Mouse (Mus musculus) liver, postnatal 0 days (tissue): ENCODE data around the gene Atrnl1. TPM values are rescaled to one million over a fixed set of nuclear protein-coding genes. Genes with fewer than 3 reads are reported as not detected.

Source experiments
- ATAC-seq: fragments of 200-750 bp; cut with Nextera tagmentation; 2 replicates; pipeline ENCODE4 v1.8.0; 2017; ENCODE audit warnings: mild to moderate bottlenecking, moderate library complexity
- DNase-seq: peaks from one replicate; pipeline ENCODE4 v3.0.0-alpha.2; 2016
- H3K27ac ChIP-seq: fragments of 300-500 bp; sonication (generic); 2 replicates; pipeline ENCODE4 v1.5.1; 2014; ENCODE audit warnings: antibody characterized with exemption, moderate library complexity, mild to moderate bottlenecking, low read depth
- H3K27me3 ChIP-seq: fragments of 300-500 bp; sonication (generic); 2 replicates; pipeline ENCODE4 v1.6.1; 2014; ENCODE audit warnings: low read length, control low read depth, mixed read lengths; ENCODE audit not compliant: insufficient read depth
- H3K36me3 ChIP-seq: fragments of 300-500 bp; sonication (generic); replicated peaks from 2 replicates; pipeline ENCODE4 v1.6.1; 2014; ENCODE audit warnings: mild to moderate bottlenecking, control low read depth, low read length, moderate library complexity, mixed read lengths; ENCODE audit not compliant: insufficient read depth
- H3K4me1 ChIP-seq: fragments of 300-500 bp; sonication (generic); 2 replicates; pipeline ENCODE4 v1.6.1; 2014; ENCODE audit warnings: antibody characterized with exemption, mild to moderate bottlenecking, control low read depth; ENCODE audit not compliant: insufficient read depth
- H3K4me2 ChIP-seq: fragments of 300-500 bp; sonication (generic); 2 replicates; pipeline ENCODE4 v1.6.1; 2014; ENCODE audit warnings: low read depth, mild to moderate bottlenecking, low read length, moderate library complexity, mixed read lengths
- H3K4me3 ChIP-seq: fragments of 300-500 bp; sonication (generic); 2 replicates; pipeline ENCODE4 v1.5.1; 2014; ENCODE audit warnings: low read depth, low read length
- H3K9ac ChIP-seq: fragments of 300-500 bp; sonication (generic); replicated peaks from 2 replicates; pipeline ENCODE4 v1.6.1; 2014; ENCODE audit warnings: mild to moderate bottlenecking, moderate library complexity
- H3K9me3 ChIP-seq: fragments of 300-500 bp; sonication (generic); 2 replicates; pipeline ENCODE4 v1.6.1; 2016; ENCODE audit warnings: mild to moderate bottlenecking, control low read depth, low read length, mixed read lengths
- CTCF ChIP-seq: sonication (generic); IDR thresholded peaks from 2 replicates; pipeline ENCODE4 v1.5.1; 2016; ENCODE audit warnings: antibody characterized with exemption, low read depth
- EP300 ChIP-seq: IDR thresholded peaks from 2 replicates; pipeline ENCODE4 v1.6.1; 2016; ENCODE audit warnings: antibody characterized with exemption, low read depth, mild to moderate bottlenecking
- WGBS: fragments of 180-500 bp; shearing (Covaris S2); extraction: QIAGEN DNeasy Blood & Tissue Kit; methylation state at CpG from one replicate; pipeline ENCODE4 v1.1.7; 2014; ENCODE audit not compliant: insufficient replicate concordance; 5-methylcytosine and 5-hydroxymethylcytosine counted together
- polyA plus RNA-seq: library from polyadenylated mRNA; unstranded; fragments of >200 nt; fragmentation: Nextera tagmentation; extraction: Ambion mirVana; gene quantifications from 2 replicates; pipeline ENCODE4 v1.2.1, GENCODE M21; 2015

The Atrnl1 gene
- polyA plus RNA-seq, 1 experiment from 2014 or later: 0.70 TPM

DNA sequence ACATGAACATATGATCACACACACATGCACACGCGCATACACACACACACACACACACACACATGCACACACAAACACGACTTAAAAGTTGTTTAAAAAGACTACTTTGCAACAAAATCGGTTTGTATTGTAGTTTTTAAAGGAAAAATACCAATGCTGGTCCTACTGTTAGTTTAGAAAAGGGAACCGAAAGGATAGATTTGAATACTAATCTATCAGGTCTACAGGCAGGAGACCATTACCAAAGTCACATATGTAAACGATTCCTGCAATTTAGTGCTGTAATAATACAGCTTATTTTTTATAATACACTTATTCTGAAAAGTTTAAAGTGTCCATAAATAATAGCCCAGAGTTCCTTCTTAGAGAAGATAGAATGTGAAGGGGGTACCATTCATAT lies 299.8 kb downstream of the Atrnl1 start:
- H3K27ac ChIP-seq: no peak overlapping the region
- H3K27me3 ChIP-seq: no peaks in the 10 kb centered on the region
- TF ChIP-seq EP300 (no peak), CTCF (no peak)
- H3K4me2 ChIP-seq: no peak overlapping the region
- WGBS: 81% methylated on average over 6 of the region's 6 CpGs
- no peaks in the 10 kb centered on the region for H3K4me1 ChIP-seq
- H3K9ac ChIP-seq: no peak overlapping the region
- H3K9me3 ChIP-seq: no peaks in the 10 kb centered on the region
- ATAC-seq (no peak), DNase-seq (no peak)
- H3K36me3 ChIP-seq: no peaks in the 10 kb centered on the region
- no peak overlapping the region for H3K4me3 ChIP-seq

- WGBS: 66% methylated on average over 6 of the region's 6 CpGs
- Histone ChIP-seq H3K9ac (no peak overlapping the region), H3K4me3 (no peak overlapping the region), H3K4me2 (no peak overlapping the region), H3K27ac (no peak overlapping the region), H3K27me3 (no peaks in the 10 kb centered on the region), H3K4me1 (no peaks in the 10 kb centered on the region), H3K9me3 (no peaks in the 10 kb centered on the region), H3K36me3 (no peaks in the 10 kb centered on the region)
- TF ChIP-seq EP300 (no peak), CTCF (peak; percentile 57)
- ATAC-seq (no peak), DNase-seq (no peak)
Measured at GRCm38 (mm10) chr19:57916325-57916724, 305.5 kb downstream of the Atrnl1 start.

- Histone ChIP-seq H3K9ac (no peak overlapping the region), H3K27me3 (no peaks in the 10 kb centered on the region), H3K27ac (no peak overlapping the region), H3K9me3 (no peaks in the 10 kb centered on the region), H3K4me3 (no peak overlapping the region), H3K36me3 (no peaks in the 10 kb centered on the region), H3K4me2 (no peak overlapping the region), H3K4me1 (peaks cover 4% of the 10 kb centered on the region; the same call in 1 of the 2 replicates)
- TF ChIP-seq CTCF: no peak
- TF ChIP-seq EP300: no peak
- ATAC-seq (no peak), DNase-seq (no peak)
- WGBS: 74% methylated on average over 5 of the region's 5 CpGs
Measured at GRCm38 (mm10) chr19:57922991-57923390, 312.2 kb downstream of the Atrnl1 start.

GRCm38 (mm10) chr19:57924856-57925255 lies 314.0 kb downstream of the Atrnl1 start:
- H3K4me1 ChIP-seq: peaks cover 4% of the 10 kb centered on the region; the same call in 1 of the 2 replicates
- H3K4me2 ChIP-seq: no peak overlapping the region
- H3K36me3 ChIP-seq: no peaks in the 10 kb centered on the region
- TF ChIP-seq CTCF: no peak
- TF ChIP-seq EP300: no peak
- H3K4me3 ChIP-seq: no peak overlapping the region
- H3K27ac ChIP-seq: no peak overlapping the region
- no peaks in the 10 kb centered on the region for H3K9me3 ChIP-seq
- WGBS: 77% methylated on average over 8 of the region's 8 CpGs
- H3K9ac ChIP-seq: no peak overlapping the region
- DNase-seq (no peak), ATAC-seq (no peak)
- H3K27me3 ChIP-seq: no peaks in the 10 kb centered on the region

DNA sequence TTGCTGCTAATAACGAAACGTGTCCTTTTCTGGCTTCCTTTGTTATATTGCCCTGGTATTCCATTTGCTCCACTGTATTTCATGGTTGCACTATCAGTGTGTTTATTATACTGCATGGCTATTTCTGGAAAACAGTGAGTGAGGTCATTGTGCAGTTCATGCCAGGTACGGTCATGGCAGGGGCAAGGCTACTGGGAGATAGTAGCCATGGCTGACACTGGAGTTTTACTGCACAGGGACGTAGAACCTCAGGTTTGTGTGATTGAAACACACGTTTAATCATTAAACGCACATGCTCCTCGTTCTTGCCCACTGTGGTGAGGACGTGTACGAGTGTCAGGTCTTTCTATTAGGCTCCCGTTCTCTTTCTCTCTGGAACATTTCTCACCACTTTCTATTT lies 314.8 kb downstream of the Atrnl1 start:
- no peaks in the 10 kb centered on the region for H3K36me3 ChIP-seq
- WGBS: 62% methylated on average over 10 of the region's 10 CpGs
- H3K27ac ChIP-seq: peak overlapping the region; percentile 62
- TF ChIP-seq CTCF (no peak), EP300 (no peak)
- H3K9me3 ChIP-seq: no peaks in the 10 kb centered on the region
- H3K4me2 ChIP-seq: peak overlapping the region; percentile 16; the same call in 1 of the 2 replicates
- H3K4me3 ChIP-seq: no peak overlapping the region
- peak; percentile 25 for DNase-seq
- H3K9ac ChIP-seq: no peak overlapping the region
- peak; percentile 84 for ATAC-seq
- H3K4me1 ChIP-seq: peaks cover 4% of the 10 kb centered on the region; the same call in 1 of the 2 replicates
- no peaks in the 10 kb centered on the region for H3K27me3 ChIP-seq

DNA sequence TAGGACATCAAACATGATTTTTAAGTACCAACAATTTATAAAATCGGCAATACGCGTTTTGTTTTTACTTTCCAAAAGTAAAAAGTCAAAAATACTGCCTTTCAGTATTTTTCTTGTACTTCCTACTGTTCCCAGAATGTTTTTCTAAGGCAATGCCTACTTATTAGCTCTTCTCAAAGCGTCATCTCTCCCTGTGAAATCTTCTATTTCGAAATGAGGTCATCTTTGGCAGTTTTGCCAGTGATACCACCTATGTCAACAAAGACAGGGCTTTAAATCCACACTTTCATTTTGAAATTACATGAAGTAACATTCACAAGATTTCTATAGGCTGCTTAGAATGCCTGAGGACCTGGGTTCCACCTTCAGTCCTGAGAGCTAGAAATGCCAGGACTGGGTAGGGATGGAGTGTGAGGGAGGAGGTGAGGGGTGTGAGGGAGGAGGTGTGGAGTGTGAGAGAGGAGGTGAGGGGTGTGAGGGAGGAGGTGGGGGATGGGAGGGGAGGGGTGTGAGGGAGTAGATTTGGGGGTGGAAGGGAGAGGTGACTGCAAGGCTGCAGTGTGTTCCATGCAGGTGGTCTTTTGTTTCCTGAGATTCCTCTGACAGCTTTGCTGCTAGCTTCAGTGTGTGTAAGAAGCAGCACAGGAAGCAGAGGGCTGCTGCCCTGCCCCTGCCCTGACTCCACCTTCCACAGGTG lies 315.5 kb downstream of the Atrnl1 start:
- no peaks in the 10 kb centered on the region for H3K36me3 ChIP-seq
- H3K9me3 ChIP-seq: no peaks in the 10 kb centered on the region
- ATAC-seq (peak; percentile 82), DNase-seq (peak; percentile 56)
- no peak overlapping the region for H3K4me3 ChIP-seq
- H3K27ac ChIP-seq: no peak overlapping the region
- H3K4me1 ChIP-seq: peaks cover 4% of the 10 kb centered on the region; the same call in 1 of the 2 replicates
- WGBS: 77% methylated on average over 5 of the region's 5 CpGs
- no peak for TF ChIP-seq CTCF
- no peak for TF ChIP-seq EP300
- H3K9ac ChIP-seq: no peak overlapping the region
- H3K27me3 ChIP-seq: no peaks in the 10 kb centered on the region
- H3K4me2 ChIP-seq: no peak overlapping the region
